Mouse (Mus musculus): ENCODE measurements around the gene Espl1. TPM values are rescaled to one million over a fixed set of nuclear protein-coding genes. Genes with fewer than 3 reads are reported as not detected.
"Not testable (repeated sequence)": the region's sequence is repeated elsewhere in the genome, so short reads cannot be mapped to it uniquely, and the experiment has no call there.

Gene Espl1
- polyA plus RNA-seq, 1 experiment from 2014 or later, result 25.4 TPM

- H3K4me1 ChIP-seq, result peaks cover 11% of the 10 kb centered on the region; the same call in 1 of the 2 replicates
- no peak for ATAC-seq (ENCODE audit: low FRiP score, low read depth)
- no peak overlapping the region for H3K4me3 ChIP-seq
- no peaks in the 10 kb centered on the region for H3K27me3 ChIP-seq (replicated peaks)
- H3K27ac ChIP-seq, result no peak overlapping the region
- H3K9me3 ChIP-seq, result no peaks in the 10 kb centered on the region
- no peak overlapping the region for H3K9ac ChIP-seq
- peak overlapping the region; percentile 88 for H3K4me2 ChIP-seq (replicated peaks)
- WGBS, result 77% methylated on average over 12 of the region's 12 CpGs
- peaks cover 55% of the 10 kb centered on the region for H3K36me3 ChIP-seq
Observed at GRCm38 (mm10) chr15:102324654-102325473, 28.8 kb downstream of the Espl1 start.

GRCm38 (mm10) chr15:102326022-102326576, 30.0 kb downstream of the Espl1 start, which contains the start of gene Pfdn5:
Pfdn5 (plus strand) TSS chr15:102326116.
- Histone ChIP-seq H3K9me3 (no peaks in the 10 kb centered on the region), H3K36me3 (peaks cover 51% of the 10 kb centered on the region), H3K4me3 (peak within 1 kb of the TSS; percentile 83), H3K27ac (no peak within 1 kb of the TSS), H3K27me3 (replicated peaks) (no peaks in the 10 kb centered on the region), H3K4me2 (replicated peaks) (peak within 1 kb of the TSS; percentile 88), H3K4me1 (peaks cover 11% of the 10 kb centered on the region; the same call in 1 of the 2 replicates), H3K9ac (peak within 1 kb of the TSS; percentile 83)
- peak; percentile 92 for ATAC-seq (ENCODE audit: low FRiP score, low read depth)
- under 1% methylated on average over 40 of the region's 40 CpGs for WGBS

- 71% methylated on average over 8 of the region's 8 CpGs for WGBS
- peak overlapping the region; percentile 83 for H3K4me3 ChIP-seq
- no peak overlapping the region for H3K27ac ChIP-seq
- no peak for ATAC-seq (ENCODE audit: low FRiP score, low read depth)
- no peaks in the 10 kb centered on the region for H3K9me3 ChIP-seq
- H3K27me3 ChIP-seq (replicated peaks), result no peaks in the 10 kb centered on the region
- H3K9ac ChIP-seq, result peak overlapping the region; percentile 83
- peak overlapping the region; percentile 88 for H3K4me2 ChIP-seq (replicated peaks)
- H3K36me3 ChIP-seq, result peaks cover 46% of the 10 kb centered on the region
- peaks cover 15% of the 10 kb centered on the region for H3K4me1 ChIP-seq
Observed at GRCm38 (mm10) chr15:102326892-102327291, 30.8 kb downstream of the Espl1 start.

GRCm38 (mm10) chr15:102331610-102332015, 35.5 kb downstream of the Espl1 start, which contains the start of gene Myg1:
Myg1 (plus strand) TSS chr15:102331709.
- peak within 1 kb of the TSS; percentile 68 for H3K4me2 ChIP-seq (replicated peaks)
- H3K9me3 ChIP-seq, result no peaks in the 10 kb centered on the region
- peaks cover 23% of the 10 kb centered on the region for H3K4me1 ChIP-seq
- H3K27ac ChIP-seq, result no peak within 1 kb of the TSS
- ATAC-seq (ENCODE audit: low FRiP score, low read depth), result peak; percentile 96
- H3K4me3 ChIP-seq, result peak within 1 kb of the TSS; percentile 46
- no peaks in the 10 kb centered on the region for H3K27me3 ChIP-seq (replicated peaks)
- WGBS, result under 1% methylated on average over 30 of the region's 30 CpGs
- peaks cover 53% of the 10 kb centered on the region for H3K36me3 ChIP-seq
- peak within 1 kb of the TSS; percentile 69 for H3K9ac ChIP-seq

- no peak overlapping the region for H3K9ac ChIP-seq
- no peak overlapping the region for H3K27ac ChIP-seq
- H3K4me2 ChIP-seq (replicated peaks), result no peak overlapping the region
- peaks cover 70% of the 10 kb centered on the region for H3K36me3 ChIP-seq
- WGBS, result 89% methylated on average over 8 of the region's 8 CpGs
- no peaks in the 10 kb centered on the region for H3K9me3 ChIP-seq
- no peaks in the 10 kb centered on the region for H3K27me3 ChIP-seq (replicated peaks)
- no peak overlapping the region for H3K4me3 ChIP-seq
- no peak for ATAC-seq (ENCODE audit: low FRiP score, low read depth)
- H3K4me1 ChIP-seq, result peaks cover 16% of the 10 kb centered on the region
Observed at GRCm38 (mm10) chr15:102335254-102335653, 39.2 kb downstream of the Espl1 start.

- H3K4me3 ChIP-seq; ATAC-seq (ENCODE audit: low FRiP score, low read depth); H3K27me3 ChIP-seq (replicated peaks); H3K4me2 ChIP-seq (replicated peaks); H3K27ac ChIP-seq; H3K9ac ChIP-seq; H3K9me3 ChIP-seq: not testable (repeated sequence)
- H3K4me1 ChIP-seq, result peaks cover 16% of the 10 kb centered on the region
- 95% methylated on average over 5 of the region's 5 CpGs for WGBS
- H3K36me3 ChIP-seq, result peaks cover 69% of the 10 kb centered on the region
Observed at GRCm38 (mm10) chr15:102335925-102336324, 39.9 kb downstream of the Espl1 start.

GRCm38 (mm10) chr15:102336946-102337345, 40.9 kb downstream of the Espl1 start:
- Histone ChIP-seq H3K4me3 (no peak overlapping the region), H3K27me3 (replicated peaks) (no peaks in the 10 kb centered on the region), H3K9ac (no peak overlapping the region), H3K4me2 (replicated peaks) (no peak overlapping the region), H3K4me1 (peaks cover 12% of the 10 kb centered on the region), H3K9me3 (no peaks in the 10 kb centered on the region), H3K36me3 (peaks cover 69% of the 10 kb centered on the region), H3K27ac (no peak overlapping the region)
- WGBS, result 92% methylated on average over 4 of the region's 4 CpGs
- no peak for ATAC-seq (ENCODE audit: low FRiP score, low read depth)

- no peaks in the 10 kb centered on the region for H3K9me3 ChIP-seq
- no peaks in the 10 kb centered on the region for H3K27me3 ChIP-seq (replicated peaks)
- no peaks in the 10 kb centered on the region for H3K4me1 ChIP-seq
- peaks cover 58% of the 10 kb centered on the region for H3K36me3 ChIP-seq
- H3K27ac ChIP-seq, result no peak overlapping the region
- ATAC-seq (ENCODE audit: low FRiP score, low read depth), result no peak
- H3K4me3 ChIP-seq, result no peak overlapping the region
- no peak overlapping the region for H3K4me2 ChIP-seq (replicated peaks)
- WGBS, result 70% methylated on average over 5 of the region's 5 CpGs
- H3K9ac ChIP-seq, result no peak overlapping the region
Observed at GRCm38 (mm10) chr15:102339612-102340011, 43.5 kb downstream of the Espl1 start.

- H3K9me3 ChIP-seq, result no peaks in the 10 kb centered on the region
- ATAC-seq (ENCODE audit: low FRiP score, low read depth), result no peak
- H3K9ac ChIP-seq, result no peak overlapping the region
- peaks cover 61% of the 10 kb centered on the region for H3K36me3 ChIP-seq
- H3K27me3 ChIP-seq (replicated peaks), result no peaks in the 10 kb centered on the region
- no peaks in the 10 kb centered on the region for H3K4me1 ChIP-seq
- H3K4me2 ChIP-seq (replicated peaks), result no peak overlapping the region
- H3K4me3 ChIP-seq, result no peak overlapping the region
- H3K27ac ChIP-seq, result no peak overlapping the region
- 6% methylated on average over 1 of the region's 1 CpGs for WGBS
Observed at GRCm38 (mm10) chr15:102341580-102341979, 45.5 kb downstream of the Espl1 start.

GRCm38 (mm10) chr15:102344490-102344889, 48.4 kb downstream of the Espl1 start:
- Histone ChIP-seq H3K36me3 (peaks cover 38% of the 10 kb centered on the region), H3K27me3 (replicated peaks) (no peaks in the 10 kb centered on the region), H3K9ac (no peak overlapping the region), H3K4me1 (no peaks in the 10 kb centered on the region), H3K4me2 (replicated peaks) (no peak overlapping the region), H3K4me3 (no peak overlapping the region), H3K27ac (no peak overlapping the region), H3K9me3 (no peaks in the 10 kb centered on the region)
- WGBS, result 95% methylated on average over 3 of the region's 3 CpGs
- ATAC-seq (ENCODE audit: low FRiP score, low read depth), result no peak

- ATAC-seq (ENCODE audit: low FRiP score, low read depth), result no peak
- Histone ChIP-seq H3K9ac (no peak overlapping the region), H3K36me3 (peaks cover 27% of the 10 kb centered on the region), H3K9me3 (no peaks in the 10 kb centered on the region), H3K4me1 (peaks cover 6% of the 10 kb centered on the region), H3K27ac (no peak overlapping the region), H3K4me2 (replicated peaks) (no peak overlapping the region), H3K4me3 (no peak overlapping the region), H3K27me3 (replicated peaks) (no peaks in the 10 kb centered on the region)
- WGBS, result 80% methylated on average over 4 of the region's 4 CpGs
Observed at GRCm38 (mm10) chr15:102346444-102346843, 50.4 kb downstream of the Espl1 start.

- WGBS, result under 1% methylated on average over 56 of the region's 56 CpGs
Observed at GRCm38 (mm10) chr15:102350138-102350941, 54.3 kb downstream of the Espl1 start, which contains the start of gene Aaas. Aaas (minus strand) TSS chr15:102350771.

More at GRCm38 (mm10) chr15:102350138-102350941, 54.3 kb downstream of the Espl1 start, which contains the start of gene Aaas:
- ATAC-seq (ENCODE audit: low FRiP score, low read depth), result peak; percentile 81
- peak within 1 kb of the TSS; percentile 77 for H3K4me3 ChIP-seq
- no peaks in the 10 kb centered on the region for H3K27me3 ChIP-seq (replicated peaks)
- peak within 1 kb of the TSS; percentile 76 for H3K9ac ChIP-seq
- peaks cover 13% of the 10 kb centered on the region for H3K4me1 ChIP-seq
- H3K27ac ChIP-seq, result no peak within 1 kb of the TSS
- peak within 1 kb of the TSS; percentile 84 for H3K4me2 ChIP-seq (replicated peaks)
- H3K36me3 ChIP-seq, result peaks cover 18% of the 10 kb centered on the region
- no peaks in the 10 kb centered on the region for H3K9me3 ChIP-seq

Measured in neural tube, embryonic 12.5 days (tissue).